Comparison of ENCODE assay signal across 21 mouse cellular contexts in the genomic region with DNA sequence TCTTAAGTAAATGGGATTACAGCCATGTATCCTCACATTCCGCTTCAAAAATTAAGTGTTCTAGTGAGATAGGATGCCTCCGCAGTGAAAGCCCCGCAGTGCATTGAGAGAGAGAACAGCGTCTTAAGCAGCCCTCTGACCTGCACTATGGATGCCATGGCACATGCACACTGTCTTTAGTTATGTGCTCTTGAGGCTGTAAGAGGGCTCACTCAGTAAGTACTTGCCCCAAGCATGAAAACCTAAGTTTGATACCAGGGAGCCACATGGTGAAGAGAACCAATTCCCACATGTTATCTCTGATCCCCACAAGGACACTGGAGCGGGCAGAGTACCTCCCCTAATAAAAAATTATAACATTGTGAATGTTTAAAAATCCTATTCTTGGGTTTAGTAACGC.
"Had no signal": no experiment of that assay in that cellular context is flagged by ENCODE, and none has a peak within 500 bp of the region (broad histone marks: within the 10 kb centered on the region; RNA-seq: fewer than 3 reads in every experiment).

No protein-coding gene starts in this region.

- ATAC-seq: midbrain, embryonic 16.5 days had no signal

- H3K4me3 ChIP-seq: liver, embryonic 13.5 days; liver, embryonic 15.5 days; megakaryocyte, embryonic 14.5 days; midbrain, embryonic 10.5 days; myocyte; neural tube, embryonic 13.5 days; neural tube, embryonic 15.5 days had no signal

- H3K9ac ChIP-seq: liver, embryonic 13.5 days; liver, embryonic 15.5 days; lung, embryonic 14.5 days; neural tube, embryonic 13.5 days; neural tube, embryonic 15.5 days had no signal

- H3K27ac ChIP-seq: liver, embryonic 13.5 days; liver, embryonic 15.5 days; midbrain, embryonic 10.5 days; neural tube, embryonic 13.5 days; neural tube, embryonic 15.5 days had no signal

- H3K4me2 ChIP-seq: liver, embryonic 13.5 days; liver, embryonic 15.5 days; lung, embryonic 14.5 days; neural tube, embryonic 13.5 days; neural tube, embryonic 15.5 days had no signal

- H3K9me3 ChIP-seq: liver, embryonic 13.5 days; liver, embryonic 15.5 days; megakaryocyte, embryonic 14.5 days; midbrain, embryonic 10.5 days; neural tube, embryonic 13.5 days; neural tube, embryonic 15.5 days had no signal

- H3K27me3 ChIP-seq: liver, embryonic 13.5 days; liver, embryonic 15.5 days; megakaryocyte, embryonic 14.5 days; neural tube, embryonic 13.5 days; neural tube, embryonic 15.5 days had no signal

- H3K4me1 ChIP-seq: midbrain, embryonic 10.5 days had no signal

- DNase-seq: liver, embryonic 13.5 days; lung, adult 18-20 months; lung, embryonic 14.5 days; lung, postnatal 10 days; lung, postnatal 4 days; midbrain, embryonic 14.5 days; retina, postnatal 1 day; right cerebral cortex, adult 18-20 months; right cerebral cortex, postnatal 25 days; right cerebral cortex, postnatal 4 days; spleen, adult 18-20 months; thymus, adult 18-20 months; thymus, postnatal 14 days; thymus, postnatal 36 days had no signal
